Mouse (Mus musculus) monocyte, adult 2 months (primary cell): Measurements from ENCODE around the gene Sesn1.
"Not testable (repeated sequence)": the region's sequence is repeated elsewhere in the genome, so short reads cannot be mapped to it uniquely, and the experiment has no call there.

Source experiments
- DNase-seq, 2 experiments: peaks; one replicate each; pipeline ENCODE4 v3.0.0; 2022; ENCODE audit warnings: low spot score in 2 of 2, low read depth in 1 of 2

The Sesn1 gene

GRCm38 (mm10) chr10:41821171-41821570, 11.4 kb downstream of the Sesn1 start:
- no peak for DNase-seq

GRCm38 (mm10) chr10:41822573-41823281, 13.0 kb downstream of the Sesn1 start:
- DNase-seq: no peak

- not testable (repeated sequence) for DNase-seq
These were observed 13.5 kb downstream of the Sesn1 start for GRCm38 (mm10) chr10:41823282-41823675.

GRCm38 (mm10) chr10:41823916-41824315, 14.2 kb downstream of the Sesn1 start:
- DNase-seq: no peak

DNA sequence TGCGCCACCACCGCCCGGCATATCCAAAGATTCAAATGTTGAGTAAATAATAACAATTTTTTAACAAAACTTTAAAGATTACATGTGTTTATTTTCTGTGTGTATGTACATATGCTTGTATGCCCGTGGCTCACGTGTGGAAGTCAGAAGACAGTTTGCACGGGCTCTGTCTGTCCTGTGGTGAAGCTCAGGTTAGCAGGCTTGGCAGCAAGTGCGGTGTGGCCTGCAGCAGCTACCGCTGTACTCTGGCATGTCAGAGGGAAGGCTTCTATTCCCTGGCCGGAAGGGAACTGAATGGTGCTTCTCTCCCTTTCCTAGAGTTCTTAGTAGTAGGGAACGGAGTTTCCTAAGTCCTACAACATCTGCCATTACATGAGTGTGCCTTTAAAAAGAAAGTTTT, 15.3 kb downstream of the Sesn1 start:
- no peak for DNase-seq

DNA sequence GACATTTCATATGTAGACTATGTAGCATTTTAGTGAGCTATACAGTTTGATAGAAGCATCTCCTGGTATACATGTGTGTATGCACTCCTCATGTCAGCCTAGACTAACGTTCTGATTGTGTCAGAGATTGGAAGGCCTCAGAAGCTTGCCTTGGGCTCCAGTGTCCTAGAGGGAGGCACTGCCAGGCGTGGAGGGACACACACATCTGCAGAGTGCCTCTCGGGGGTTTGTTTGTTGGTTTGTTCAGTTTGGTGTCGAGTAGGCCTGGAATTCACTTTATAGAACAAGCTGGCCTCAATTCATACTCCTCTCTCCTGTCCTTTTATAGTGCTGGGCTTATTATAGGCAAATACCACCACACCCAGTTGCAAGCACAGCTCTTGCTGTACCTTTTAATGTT, 16.3 kb downstream of the Sesn1 start:
- no peak for DNase-seq

GRCm38 (mm10) chr10:41826526-41827116, 16.9 kb downstream of the Sesn1 start:
- no peak for DNase-seq

GRCm38 (mm10) chr10:41827784-41828183, 18.0 kb downstream of the Sesn1 start:
- DNase-seq: no peak

GRCm38 (mm10) chr10:41829191-41829590, 19.5 kb downstream of the Sesn1 start:
- no peak for DNase-seq

GRCm38 (mm10) chr10:41829980-41830379, 20.2 kb downstream of the Sesn1 start:
- no peak for DNase-seq

DNA sequence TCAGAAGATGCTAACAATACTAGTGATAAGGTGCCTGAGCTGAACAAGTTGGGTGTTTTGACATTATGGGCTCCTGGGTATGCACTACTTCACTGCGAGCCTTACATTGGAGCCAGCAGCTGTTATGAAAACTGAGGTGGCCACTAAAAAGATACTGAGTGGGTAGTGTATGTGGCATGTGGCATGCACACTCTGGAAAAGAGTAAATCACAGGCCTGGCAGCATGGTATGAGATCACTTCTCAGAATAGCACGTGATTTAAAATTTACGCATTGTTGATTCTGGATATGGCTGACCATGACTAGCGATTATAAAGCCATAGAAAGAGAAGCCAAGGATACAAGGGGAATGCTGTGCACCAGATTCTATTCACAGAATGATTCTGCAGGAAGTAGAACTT, 20.7 kb downstream of the Sesn1 start:
- no peak for DNase-seq

DNA sequence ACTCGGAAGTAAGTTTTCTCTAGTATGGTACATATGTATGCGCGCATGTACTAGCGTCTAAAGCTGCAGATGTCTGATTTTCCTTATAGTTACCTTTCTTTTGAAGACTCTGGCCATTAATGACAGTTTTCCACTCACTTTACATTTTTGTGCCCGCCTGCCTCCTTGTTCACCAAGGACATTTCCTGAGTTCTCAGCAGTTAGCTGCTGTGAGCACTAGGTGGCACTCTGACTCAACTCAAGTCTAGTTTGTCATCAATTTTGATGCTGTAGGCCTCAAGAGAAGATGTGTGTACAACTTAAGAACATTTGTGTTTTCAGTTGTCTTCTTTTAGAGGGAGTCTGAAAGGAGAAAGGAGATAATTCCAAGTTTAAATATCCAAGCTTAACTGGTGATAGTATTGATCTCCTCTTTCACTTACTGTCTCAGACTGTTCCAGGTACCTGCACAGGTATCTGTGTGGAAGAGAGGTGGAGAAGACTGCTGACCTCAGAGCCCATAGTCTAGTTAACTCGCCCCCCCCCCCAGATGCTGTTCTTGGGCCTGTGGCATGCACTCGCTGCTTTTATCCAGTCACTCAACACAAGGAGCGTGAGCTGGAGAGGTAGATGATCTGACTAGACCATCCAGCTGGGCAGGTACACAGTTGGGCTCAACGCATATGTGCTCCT, 21.3 kb downstream of the Sesn1 start:
- DNase-seq: peak in 1 of 2 experiments; percentile 32

DNA sequence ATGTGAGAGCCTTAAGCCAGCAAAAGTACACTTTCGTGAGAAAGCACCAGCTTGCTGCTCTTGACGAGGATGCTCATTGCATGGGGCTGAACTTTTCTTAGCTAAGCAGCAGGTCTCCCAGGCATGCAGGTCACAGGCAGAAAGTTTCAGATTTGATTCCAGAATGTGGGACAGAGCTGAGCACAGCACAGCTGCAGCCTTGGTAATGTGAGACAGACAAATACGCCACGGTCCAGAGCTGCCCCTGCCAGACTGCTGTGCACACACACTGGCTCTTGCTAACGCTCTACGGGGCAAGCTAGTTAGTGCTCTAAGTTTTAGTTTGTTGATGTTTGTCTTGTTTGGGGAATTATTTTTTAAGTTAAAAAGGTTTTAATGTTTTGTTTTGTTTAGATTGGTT, 22.5 kb downstream of the Sesn1 start:
- no peak for DNase-seq

DNA sequence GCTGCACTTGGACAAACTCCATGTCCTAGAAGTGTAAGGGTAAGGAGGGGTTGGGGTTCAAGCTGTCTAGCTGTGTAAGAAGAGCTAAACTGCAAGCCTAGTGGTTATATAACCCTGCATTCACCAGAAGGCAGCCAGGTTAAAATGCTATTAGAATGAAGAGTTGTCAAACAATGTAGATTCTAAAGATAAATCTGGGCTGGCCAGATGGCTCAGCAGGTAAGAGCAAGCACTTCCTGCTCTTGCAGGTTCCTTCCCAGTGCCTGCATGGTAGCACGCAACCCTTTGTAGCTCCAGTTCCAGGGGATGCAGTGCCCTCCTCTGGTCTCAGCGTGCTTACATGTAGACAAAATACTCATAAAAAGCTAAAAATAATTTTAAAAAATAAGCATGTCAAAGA, 24.4 kb downstream of the Sesn1 start:
- no peak for DNase-seq

DNA sequence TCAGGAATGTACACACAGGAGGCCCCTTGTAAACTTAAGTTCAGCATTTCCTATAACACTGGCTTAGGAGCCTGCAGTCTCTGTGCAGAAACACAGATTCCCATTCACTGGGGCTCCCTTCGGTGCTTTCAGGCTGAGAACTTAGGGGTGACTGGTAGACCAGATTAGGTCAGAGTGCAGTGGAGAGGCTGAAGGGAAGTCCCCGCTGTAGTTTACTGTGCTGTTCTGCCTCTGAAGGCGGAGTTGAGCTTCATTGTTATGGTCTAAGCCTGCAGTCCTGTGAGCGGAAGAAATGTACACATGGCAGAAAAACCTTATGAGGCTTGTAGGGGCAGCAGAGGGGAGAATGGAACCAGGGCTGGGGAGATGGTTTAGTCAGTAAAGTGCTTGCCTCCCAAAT, 29.2 kb downstream of the Sesn1 start:
- DNase-seq: no peak

DNA sequence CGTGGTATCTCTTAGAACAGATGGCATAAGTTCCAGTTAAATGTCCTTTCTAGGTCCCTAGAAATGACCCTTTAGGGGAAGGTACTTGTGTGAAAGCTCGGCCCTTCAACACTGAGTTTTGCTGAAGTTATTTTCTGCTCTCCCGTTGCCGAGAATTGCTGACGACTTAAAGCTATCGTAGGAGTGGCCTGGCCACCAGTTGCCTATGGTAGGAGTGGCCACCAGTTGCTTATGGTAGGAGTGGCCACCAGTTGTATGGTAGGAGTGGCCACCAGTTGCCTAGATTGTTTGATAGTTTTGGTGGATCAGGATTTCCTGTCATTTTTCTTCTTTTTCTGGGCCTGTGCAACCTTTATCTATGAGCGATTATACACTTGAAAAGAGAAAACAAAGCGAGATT, 38.0 kb downstream of the Sesn1 start:
- no peak for DNase-seq

- no peak for DNase-seq
These were observed 39.0 kb downstream of the Sesn1 start for GRCm38 (mm10) chr10:41848721-41849120.

GRCm38 (mm10) chr10:41859820-41860219, 50.1 kb downstream of the Sesn1 start:
- no peak for DNase-seq

- DNase-seq: no peak
These were observed 50.5 kb downstream of the Sesn1 start for GRCm38 (mm10) chr10:41860275-41860688.

- no peak for DNase-seq
These were observed 53.3 kb downstream of the Sesn1 start for GRCm38 (mm10) chr10:41863053-41863452.

DNA sequence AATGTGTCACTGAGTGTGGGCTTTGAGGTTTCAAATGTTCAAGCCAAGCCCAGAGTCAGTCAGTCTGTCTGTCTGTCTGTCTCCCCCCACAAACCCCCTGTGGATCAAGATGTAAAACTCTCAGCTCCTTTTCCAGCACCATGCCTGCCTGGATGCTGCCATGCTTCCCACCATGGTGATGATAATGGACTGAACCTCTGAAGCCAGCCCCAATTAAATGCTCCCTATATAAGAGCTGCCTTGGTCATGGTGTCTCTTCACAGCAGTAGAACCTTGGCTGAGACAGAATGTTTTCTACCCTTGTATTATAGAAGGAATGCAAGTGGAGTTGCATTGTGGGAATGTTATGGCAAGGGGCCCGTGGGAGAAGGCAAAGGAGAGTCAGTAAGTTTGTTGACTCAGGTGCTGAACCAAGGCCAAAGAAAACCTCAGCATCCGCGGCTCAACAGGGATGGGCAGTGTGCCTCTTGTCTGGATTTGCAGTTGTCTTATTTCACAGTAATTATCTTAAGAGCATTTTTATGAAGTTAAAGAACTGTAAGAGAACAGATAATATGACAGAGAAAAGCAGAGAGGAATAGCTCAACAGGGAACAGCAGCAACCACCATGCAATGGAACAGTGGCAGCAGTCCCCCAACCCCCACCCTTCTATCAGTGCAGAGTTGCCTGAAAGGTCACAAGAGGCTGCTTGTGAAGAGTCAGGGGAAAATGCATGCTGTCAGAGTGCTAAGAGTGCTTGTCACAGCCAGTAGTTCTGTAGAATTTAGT, 56.5 kb downstream of the Sesn1 start:
- no peak for DNase-seq

GRCm38 (mm10) chr10:41866838-41867154, 57.1 kb downstream of the Sesn1 start:
- DNase-seq: no peak
